Mouse (Mus musculus) kidney, postnatal 14 days (tissue): ENCODE results near the gene Asl.

Experiments used
- DNase-seq: peaks from one replicate; pipeline ENCODE4 v3.0.0; 2022; ENCODE audit warnings: mixed read lengths

Asl gene

GRCm38 (mm10) chr5:130002301-130003146, 26.5 kb downstream of the Asl start, which contains the start of gene Gusb:
TSS of gene Gusb (minus strand) at chr5:130003049.
- DNase-seq, result peak; percentile 88

- no peak for DNase-seq
Measured at GRCm38 (mm10) chr5:130001356-130001987, 27.6 kb downstream of the Asl start.

- DNase-seq, result no peak
Measured at GRCm38 (mm10) chr5:130000735-130001134, 28.3 kb downstream of the Asl start.

DNA sequence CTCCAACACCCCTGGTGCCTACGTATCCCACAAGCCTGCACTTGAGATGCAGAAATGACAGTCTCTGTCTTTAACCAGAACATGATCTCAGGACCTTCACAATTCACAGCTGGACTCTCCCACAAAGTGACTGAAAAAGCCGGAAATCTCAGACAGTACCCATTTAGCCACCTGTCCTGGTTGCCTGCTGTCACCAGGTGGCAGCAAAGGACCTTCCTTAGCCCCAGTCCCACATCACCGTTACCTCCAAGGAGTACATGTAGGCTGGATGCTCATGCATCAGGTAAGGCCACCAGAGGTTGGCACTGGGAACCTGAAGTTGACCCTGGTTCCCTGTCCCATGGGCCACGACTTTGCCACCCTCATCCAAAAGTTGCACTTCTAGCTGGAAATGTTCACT, 29.9 kb downstream of the Asl start:
- peak; percentile 76 for DNase-seq

GRCm38 (mm10) chr5:129997700-129998099, 31.3 kb downstream of the Asl start:
- no peak for DNase-seq

GRCm38 (mm10) chr5:129994989-129995388, 34.1 kb downstream of the Asl start:
- no peak for DNase-seq

- DNase-seq, result no peak
Measured at GRCm38 (mm10) chr5:129993374-129993773, 35.7 kb downstream of the Asl start.

DNA sequence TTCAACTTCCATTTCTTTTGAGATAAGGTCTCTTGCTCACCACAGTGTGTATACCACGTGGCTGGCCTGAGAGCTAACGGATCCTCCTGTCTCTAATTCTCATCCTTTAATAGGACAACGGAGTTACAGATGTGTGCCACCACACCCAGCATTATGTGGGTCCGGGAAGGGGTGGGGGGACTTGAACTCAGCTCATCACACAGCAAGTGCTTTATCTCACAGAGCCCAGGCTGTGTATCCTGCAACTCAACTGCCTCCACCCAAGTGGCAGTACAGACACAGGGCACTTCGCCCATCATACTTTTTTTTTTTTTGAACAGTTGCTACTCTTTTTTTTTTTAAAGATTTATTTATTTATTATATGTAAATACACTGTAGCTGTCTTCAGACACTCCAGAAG, 37.1 kb downstream of the Asl start:
- DNase-seq, result no peak

- no peak for DNase-seq
Measured at GRCm38 (mm10) chr5:129989376-129989775, 39.7 kb downstream of the Asl start.

DNA sequence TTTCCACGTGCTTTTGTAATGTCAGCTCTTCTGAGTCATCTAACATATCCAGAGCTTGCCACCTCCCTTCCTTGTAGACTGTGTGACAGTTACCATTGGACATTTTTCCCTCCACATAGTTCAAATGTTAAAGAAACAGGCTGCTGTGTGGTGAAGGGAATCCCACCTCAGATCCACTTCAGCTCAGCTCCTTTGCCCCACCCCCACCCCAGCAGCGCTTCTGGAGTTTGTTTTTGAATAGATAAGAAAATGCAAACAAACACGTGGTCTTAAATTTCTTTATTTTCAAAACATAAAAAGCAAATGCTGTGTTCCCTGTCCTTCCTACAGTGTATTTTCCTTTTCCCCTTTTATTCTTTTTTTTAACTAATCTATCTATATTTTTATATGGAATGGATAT, 48.8 kb downstream of the Asl start:
- DNase-seq, result no peak

DNA sequence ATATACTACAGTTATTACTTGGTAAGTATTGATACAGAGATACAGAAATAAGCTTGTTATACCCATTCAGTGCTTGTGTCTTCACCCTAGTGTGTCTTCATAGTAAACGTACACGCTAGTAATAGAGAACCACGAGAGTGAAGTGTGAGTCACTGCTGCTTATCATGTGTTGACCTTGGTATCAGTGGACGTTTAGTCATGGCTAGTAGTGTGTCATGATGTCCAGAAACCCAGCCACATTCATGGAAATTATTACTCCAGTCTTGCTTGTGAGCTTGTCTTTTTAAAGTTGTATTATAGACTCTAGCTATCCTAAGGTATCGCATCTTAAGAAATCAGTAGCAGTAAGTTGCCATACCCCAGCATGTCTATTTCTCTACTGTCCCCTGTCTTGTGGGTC, 50.4 kb downstream of the Asl start:
- no peak for DNase-seq

GRCm38 (mm10) chr5:129977768-129978167, 51.3 kb downstream of the Asl start:
- DNase-seq, result no peak

DNA sequence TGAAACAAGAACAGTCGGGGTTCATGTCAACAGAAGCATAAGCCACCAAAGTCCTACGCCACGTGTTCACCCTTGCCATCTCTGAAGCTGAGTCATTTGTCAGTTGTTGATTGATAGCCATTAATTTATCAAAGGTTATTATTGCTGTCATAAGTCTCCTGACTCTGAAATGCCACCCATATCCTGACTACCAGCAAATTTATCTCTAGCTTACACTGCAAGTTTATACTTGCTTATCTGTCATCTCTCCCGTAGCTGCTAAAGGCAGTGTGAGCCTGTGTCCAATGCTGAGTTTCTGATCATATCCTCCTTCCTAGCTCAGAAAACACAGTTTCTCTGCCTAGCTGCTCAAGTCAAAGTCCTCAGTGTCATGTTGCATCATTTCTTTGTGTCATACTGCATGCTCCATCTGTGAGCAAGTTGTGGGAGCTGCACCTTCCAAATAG, 54.2 kb downstream of the Asl start:
- no peak for DNase-seq

GRCm38 (mm10) chr5:129974354-129974753, 54.7 kb downstream of the Asl start:
- no peak for DNase-seq

GRCm38 (mm10) chr5:129971491-129971890, 57.6 kb downstream of the Asl start:
- DNase-seq, result no peak

DNA sequence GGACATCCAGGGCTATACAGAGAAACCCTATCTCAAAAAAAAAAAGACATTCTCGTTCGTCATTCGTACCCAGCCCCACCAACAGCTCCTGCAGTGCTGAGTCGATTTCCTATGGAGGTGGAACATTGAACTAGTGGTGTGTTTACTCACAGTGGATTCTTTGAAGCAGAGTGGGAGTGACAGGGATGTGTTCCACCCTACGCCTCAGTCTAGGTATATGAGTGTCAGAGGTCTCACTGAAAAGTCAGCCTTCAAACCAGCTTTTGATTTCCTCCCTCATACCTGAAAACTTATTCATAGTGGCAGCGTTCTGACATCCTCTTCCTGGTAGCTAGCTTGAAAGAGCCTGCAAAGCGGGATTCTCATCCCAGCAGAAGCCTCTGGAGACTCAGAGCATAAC, 60.6 kb downstream of the Asl start:
- DNase-seq, result no peak

- DNase-seq, result no peak
Measured at GRCm38 (mm10) chr5:129966448-129966847, 62.6 kb downstream of the Asl start.

DNA sequence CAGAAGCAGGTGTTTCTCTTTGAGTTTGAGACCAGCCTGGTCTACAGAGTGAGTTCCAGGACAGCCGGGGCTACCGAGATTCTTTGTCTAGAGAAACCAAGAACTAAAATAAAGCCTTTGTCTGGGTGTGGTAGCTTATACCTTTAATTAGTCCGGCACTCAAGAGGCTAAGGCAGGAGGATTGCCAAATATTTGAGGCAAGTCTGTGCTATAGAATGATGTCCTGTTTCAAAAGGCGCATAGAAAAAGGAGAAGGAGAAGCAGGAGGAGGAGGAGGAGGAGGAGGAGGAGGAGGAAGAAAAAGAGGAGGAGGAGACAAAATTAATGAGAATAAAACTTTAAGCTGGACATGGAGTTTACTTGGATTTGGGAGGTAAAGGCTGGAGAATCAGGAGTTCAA, 65.8 kb downstream of the Asl start:
- no peak for DNase-seq
